Mouse (Mus musculus): Measurements from ENCODE around the gene Wnt16.

Gene Wnt16

DNA sequence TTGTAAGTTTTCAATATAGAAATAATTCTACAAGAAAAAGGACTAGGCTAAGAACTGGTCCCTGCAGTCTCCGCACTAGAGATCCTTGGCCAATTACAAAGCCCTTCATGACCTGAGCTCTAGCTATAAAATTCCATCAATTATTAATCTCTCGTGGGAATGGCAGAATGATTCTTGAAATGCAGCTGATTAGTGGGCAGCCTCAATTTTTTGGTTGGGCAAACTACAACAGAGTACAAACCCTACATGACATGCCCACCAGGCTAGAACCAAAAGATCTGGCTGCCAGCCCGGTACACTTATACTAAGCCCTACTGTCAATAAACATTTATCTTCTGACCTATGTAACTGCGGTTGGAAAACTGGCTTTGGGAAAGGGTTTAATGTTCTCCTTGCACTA lies 39.1 kb downstream of the Wnt16 start:
- DNase-seq, result no peak

- no peak for DNase-seq
Measured at GRCm38 (mm10) chr6:22327931-22328330, 39.9 kb downstream of the Wnt16 start.

- peak; percentile 25 for DNase-seq
Measured at GRCm38 (mm10) chr6:22330169-22330960, 42.3 kb downstream of the Wnt16 start.

DNA sequence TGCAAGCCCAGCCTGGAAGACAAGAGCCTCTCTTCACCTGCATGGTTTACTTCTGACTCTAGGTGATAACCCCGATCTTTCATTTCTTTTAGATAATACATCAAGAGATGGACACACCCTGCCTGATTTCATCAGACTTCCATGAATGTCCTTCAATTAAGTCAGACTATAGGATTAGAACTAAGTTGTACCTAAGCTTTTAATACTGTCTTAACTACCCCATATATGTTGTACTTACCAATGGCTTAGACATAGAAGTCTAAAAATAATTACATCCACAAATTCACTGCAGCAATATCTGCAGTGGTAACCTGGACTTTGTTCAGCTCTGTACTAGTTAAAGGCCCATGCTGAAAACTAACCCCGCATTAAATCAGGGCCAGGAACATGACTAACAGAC lies 44.5 kb downstream of the Wnt16 start:
- DNase-seq, result no peak

DNA sequence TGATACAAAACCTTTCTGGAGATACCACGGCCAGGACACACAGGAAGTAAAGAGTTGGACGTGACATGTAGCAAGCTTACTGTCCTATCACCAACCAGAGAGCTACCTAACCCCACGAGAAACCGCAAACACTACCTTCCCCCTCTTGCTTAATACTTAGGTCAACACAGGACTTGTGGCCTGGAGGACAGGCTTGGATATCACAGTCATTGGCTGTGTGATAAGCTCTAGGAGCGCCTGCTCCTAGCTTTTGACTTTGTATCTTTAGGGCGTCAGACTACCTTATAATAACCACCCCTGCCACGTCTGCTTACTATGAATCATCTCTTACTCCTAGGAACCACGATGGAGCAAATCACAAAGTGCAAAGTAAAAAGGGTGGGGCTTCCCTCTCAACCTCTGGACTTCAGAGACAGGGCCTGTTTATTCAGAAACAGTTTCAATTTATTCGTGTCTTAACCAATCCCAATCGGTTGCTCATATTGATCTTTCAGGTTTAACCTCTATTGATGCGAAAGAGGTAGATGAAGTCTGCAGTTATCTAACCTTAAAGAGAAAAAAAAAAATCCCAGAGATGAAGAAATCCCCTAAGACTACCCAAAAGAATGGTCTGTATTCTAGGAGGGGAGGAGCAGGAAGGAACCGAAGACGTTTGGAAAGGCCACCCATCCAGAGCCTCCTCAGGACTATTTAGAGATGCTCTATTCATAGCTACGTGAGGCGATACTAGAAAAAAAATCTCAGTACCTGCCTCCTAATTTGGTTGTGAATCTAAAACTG lies 51.9 kb downstream of the Wnt16 start:
- no peak for DNase-seq

DNA sequence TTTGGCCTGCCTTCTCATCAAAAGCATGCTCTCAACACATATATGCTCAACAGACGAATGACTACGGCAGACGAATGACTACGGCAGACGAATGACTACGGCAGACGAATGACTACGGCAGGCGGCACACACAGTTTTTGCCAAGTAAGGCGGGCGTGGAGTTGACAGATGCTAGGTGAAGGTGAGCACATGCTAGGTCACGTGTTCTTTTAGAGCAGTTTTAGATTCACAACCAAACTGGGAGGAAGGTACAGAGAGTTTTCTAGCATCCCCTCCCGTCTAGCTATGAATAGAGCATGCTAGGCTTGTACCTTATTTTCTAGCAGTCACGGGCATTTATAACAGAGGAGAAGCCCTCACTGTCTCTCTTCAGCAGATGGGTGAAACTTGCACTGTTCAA lies 52.8 kb downstream of the Wnt16 start:
- DNase-seq, result no peak

DNA sequence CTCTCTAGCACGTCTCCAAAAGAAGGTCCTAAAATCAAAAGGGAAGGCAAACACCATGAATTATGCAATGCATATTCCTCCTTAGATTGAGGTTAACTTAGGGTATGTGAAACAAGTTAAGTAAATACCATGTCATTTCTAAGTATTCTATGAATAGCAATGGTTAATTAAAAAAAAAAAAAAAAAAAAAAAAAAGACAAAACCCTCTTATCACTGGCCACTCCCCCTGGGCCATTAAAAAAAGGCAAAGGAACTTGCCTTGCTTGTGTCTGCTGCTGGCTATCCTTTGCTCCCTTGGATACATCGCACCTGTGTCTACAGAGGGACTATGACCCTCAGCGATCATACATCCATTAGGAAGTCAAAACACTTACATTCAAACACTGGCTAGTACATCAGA lies 55.3 kb downstream of the Wnt16 start:
- DNase-seq, result no peak

DNA sequence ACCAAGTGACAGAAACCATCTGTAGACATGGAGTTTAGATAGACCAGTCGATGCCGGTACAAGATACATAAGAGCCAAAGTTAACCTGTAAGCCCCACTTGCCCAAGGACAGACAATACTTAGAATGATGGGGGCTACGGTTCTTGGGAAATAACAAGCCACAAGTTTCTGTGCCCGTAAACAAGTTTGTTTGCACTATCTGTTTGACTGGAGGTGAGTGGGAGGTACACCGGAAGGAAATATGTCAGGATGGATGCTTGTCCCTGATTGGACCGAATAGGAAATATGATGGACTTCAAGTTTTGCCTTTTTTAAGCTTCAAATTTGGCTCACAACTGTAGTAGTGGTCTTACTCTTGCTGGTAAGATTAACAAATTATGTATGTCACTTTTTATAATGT lies 55.7 kb downstream of the Wnt16 start:
- DNase-seq, result no peak

DNA sequence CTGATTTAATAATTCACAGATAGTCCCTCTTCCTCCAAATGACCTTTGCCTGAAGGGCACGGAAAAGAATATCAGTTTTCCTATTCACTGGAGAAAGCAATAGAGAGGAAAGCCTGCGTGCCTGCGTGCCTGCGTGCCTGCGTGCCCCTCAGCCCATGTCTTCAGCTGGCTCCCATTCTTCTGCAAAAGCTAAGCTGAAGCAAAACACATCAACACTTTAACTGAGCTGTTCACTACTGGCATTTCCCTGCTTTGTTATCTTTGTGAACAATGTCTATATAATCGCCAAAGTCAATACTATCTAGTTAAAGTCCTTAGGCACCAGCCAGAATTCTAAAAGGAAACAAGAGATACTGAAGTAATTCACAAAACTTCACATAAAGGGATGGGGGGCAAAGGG lies 56.4 kb downstream of the Wnt16 start:
- no peak for DNase-seq

DNA sequence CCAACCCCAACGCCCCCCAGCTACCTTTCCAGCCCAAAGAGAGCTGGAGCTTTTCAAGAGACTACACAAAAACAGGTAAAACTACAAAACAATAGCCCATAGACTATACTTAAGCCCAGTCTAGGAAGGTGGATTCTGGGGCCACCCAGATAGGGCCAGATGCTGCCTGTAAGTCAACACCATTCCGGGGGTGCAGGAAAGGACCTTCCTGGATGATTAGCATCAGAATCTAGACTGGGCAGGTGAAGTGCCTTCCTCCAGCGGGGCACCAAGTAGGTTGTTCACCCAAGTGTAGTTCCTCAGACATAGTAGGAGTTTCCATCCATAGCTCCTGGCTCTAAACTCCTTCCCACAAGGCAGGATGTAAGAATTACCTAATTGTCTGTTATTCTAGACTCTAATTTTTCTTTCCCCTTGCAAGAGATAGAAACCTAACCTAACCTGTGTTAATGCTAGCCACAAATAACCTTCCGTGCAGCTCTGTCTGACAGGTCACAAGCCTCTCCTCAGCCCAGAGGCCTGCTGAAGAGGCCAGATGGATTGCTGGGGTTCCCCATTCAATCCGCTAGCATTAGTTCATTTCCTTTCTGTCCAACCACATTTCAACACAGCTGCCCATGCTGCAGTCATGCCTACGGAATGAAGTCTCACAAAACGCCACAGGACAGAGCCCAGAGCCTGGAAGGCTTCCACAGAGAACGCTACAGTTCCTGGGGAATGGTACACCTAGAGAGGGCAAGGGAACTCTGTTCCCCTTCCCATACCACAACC lies 59.3 kb downstream of the Wnt16 start:
- no peak for DNase-seq
